Mouse (Mus musculus) neutrophil, adult 5-6 weeks (primary cell): ENCODE data around the gene Gpc2. TPM values are rescaled to one million over a fixed set of nuclear protein-coding genes. Genes with fewer than 3 reads are reported as not detected.
A peak's percentile ranks its signal among the peaks of the same experiment; 100 is the strongest.

Experiments used
- ATAC-seq: fragments of 151-379, 151-347 bp; 2 replicates; pipeline ENCODE4 v1.8.0; 2017; ENCODE audit warnings: mild to moderate bottlenecking, moderate TSS enrichment; ENCODE audit not compliant: insufficient number of reproducible peaks, poor library complexity, low FRiP score, severe bottlenecking; ENCODE audit errors: extremely low read depth
- total RNA-seq: library from RNA; stranded (forward); fragments of 200-1000 nt; gene quantifications from 2 replicates; pipeline ENCODE4 v1.2.3, GENCODE M21; 2017

Gene Gpc2
- 3.8 and 4.3 TPM in 2 replicates for total RNA-seq

DNA sequence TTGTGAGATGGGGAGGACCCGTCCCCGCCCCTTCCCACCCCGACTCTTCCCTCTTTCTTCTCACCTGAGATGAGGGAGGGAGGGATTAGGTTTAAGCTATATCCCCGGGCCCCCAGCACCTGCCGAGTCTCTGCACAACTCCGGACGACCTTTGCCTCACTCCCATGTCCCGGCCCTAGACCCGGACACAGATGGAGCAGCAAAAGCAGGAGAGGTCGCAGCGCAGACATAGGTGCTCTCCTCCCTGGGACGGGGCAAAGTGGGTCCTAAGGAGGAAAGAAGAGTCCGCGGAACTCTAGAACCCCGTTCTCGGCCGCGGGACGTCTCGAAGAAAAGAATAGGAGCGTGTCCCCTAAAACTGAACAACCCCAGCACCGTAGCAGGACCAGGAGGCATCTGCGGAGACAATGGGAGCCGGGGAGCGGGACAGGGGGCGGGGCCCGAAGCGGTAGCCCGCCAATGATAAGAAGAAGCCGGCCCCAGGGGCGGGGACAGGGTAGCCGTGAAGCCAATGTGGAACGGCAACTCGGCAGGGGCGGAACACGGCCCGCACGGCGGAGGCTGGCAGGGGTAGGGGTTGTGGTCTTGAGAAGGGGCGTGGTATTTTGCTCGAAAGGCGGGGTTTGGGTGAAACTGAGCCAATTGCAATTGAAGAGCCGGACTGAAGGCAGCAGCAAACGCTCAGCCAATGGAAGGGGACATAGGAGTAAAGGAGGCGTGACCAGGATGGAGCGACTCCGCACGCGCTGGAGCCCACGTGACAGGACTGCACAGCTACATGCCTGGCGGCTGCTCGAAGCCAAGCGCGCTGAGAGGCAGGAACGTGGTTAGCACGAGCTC lies at the start of gene Gpc2, which contains the start of the genes Gm43720 and Stag3:
Gene Gpc2, minus strand, starts transcription at position 421 of the 840 bp plus-strand sequence.
Gene Gm43720, minus strand, starts transcription at position 374 of the 840 bp plus-strand sequence.
Gene Stag3, plus strand, starts transcription at position 656 of the 840 bp plus-strand sequence.
- peak; percentile 92 for ATAC-seq

DNA sequence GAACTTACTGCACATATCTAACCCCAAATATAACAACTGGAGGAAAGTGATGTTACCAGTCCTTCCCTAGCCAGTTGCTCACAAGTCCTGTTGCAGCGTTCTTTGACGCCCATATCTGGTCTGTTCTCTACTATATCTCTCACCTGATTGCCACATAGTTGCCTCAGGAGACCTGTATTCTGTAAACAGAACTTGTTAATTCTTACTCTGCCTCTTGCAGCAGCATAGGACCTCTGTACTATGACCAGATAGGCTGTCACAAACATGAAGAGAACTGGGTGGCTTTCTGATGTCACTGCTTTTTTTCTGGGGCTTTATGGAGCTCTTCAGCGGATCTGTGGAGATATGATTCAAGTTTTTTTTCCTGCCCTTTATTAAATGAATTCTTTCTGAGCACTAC lies 33.0 kb upstream of the Gpc2 start:
- ATAC-seq: no peak

DNA sequence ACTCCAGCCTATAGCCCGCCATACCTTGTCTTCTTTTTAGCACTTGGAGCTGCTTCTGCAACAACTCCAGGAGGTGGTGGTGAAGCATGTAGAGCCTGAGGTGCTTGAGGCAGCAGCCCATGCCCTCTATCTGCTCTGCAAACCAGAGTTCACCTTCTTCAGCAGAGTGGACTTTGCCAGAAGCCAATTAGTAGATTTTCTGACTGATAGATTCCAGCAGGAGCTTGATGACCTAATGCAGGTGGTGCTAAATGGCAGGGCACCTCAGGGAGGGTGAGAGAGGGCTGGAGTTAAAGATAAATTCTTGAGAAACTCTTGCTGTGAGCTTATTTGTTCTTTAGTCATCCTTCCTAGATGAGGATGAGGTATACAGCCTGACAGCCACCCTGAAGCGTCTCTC lies 19.8 kb upstream of the Gpc2 start:
- ATAC-seq: no peak

DNA sequence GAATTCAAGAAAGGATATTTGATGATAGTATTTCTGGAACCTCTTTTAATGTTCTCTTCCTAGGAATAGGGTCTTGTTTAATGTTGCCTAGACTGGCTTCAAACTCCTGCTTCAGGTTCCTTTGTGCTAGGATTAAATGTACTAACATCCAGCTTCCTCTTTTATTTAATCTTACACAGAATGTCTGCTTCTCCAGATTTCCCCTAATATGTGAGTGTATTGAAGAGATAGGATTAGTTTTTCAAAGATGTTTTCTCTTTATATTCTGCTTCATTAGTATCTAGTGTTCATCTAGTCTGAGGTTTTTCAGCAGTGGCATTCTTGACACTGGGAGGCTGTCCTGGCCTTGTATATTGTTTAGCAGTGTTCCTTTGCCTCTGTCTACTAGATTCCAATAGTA lies 14.4 kb upstream of the Gpc2 start:
- ATAC-seq: no peak

GRCm38 (mm10) chr5:138291638-138292037 lies 11.8 kb upstream of the Gpc2 start:
- ATAC-seq: no peak

DNA sequence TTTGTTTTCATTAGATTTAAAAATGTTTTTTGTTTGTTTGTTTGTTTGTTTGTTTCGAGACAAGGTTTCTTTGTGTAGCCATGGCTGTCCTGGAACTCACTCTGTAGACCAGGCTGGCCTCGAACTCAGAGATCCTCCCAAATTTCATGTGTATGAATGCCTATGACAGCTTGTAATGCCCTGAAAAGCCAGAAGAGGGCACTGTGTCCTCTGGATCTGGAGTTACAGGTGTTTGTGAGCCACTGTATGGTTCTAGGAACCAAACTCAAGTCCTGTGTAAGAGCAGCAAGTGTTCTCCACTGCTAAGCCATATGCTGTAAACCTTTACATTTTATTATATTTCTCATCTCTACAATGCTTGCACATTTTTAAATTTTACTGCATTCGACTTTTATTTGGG lies 8.1 kb upstream of the Gpc2 start:
- no peak for ATAC-seq

GRCm38 (mm10) chr5:138283540-138283939 lies 3.7 kb upstream of the Gpc2 start:
- no peak for ATAC-seq

GRCm38 (mm10) chr5:138281798-138282197 lies 2.0 kb upstream of the Gpc2 start:
- no peak for ATAC-seq

- no peak for ATAC-seq
Observed at GRCm38 (mm10) chr5:138280829-138281228, 1.0 kb upstream of the Gpc2 start.

GRCm38 (mm10) chr5:138280425-138280768 lies 592 bp upstream of the Gpc2 start:
- no peak for ATAC-seq

DNA sequence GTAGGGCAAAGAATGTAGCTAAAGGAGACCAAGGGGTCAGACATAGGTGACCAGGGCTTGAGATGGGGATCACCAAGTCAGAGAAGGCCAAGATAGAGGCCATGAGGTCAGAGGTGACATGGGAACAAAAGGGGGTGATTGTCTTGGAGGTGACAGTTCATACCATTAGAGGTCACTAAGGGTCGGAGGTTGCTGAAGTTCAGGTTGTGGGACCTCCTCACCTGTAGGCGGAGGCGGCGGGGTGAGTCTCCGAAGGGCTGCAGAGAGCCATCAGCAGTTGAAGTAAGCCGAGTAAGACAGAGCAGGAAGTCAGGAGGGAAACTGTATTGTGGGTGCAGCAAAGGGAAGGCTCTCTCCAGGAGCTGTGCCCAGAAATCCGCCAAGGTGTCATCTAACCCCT lies 1.8 kb downstream of the Gpc2 start:
- no peak for ATAC-seq

- no peak for ATAC-seq
Observed at GRCm38 (mm10) chr5:138275216-138276050, 4.4 kb downstream of the Gpc2 start.

DNA sequence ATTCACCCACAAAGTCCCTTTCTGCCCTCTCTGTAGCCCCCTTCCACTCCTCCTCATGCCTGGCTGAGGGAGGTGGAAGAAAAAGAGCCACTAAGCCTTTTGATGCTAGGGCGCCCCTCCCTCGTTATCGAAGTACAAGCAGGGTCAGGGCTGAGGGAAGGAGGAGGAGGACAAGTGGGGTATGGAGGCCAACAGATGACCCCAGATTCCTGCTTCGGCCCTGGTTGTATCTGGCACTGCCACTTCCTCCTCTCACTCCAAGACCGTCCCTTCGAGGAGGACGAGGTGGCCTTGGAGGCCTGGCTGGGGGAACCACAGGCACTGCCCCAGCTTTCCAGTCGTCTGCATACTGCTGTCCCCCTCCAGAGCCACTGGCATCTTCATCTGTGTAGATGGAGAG lies 5.6 kb downstream of the Gpc2 start:
- no peak for ATAC-seq

GRCm38 (mm10) chr5:138272409-138272923 lies 7.3 kb downstream of the Gpc2 start, which contains the start of gene Gal3st4:
Gal3st4 (minus strand) TSS chr5:138272840.
- no peak for ATAC-seq

- no peak for ATAC-seq
Observed at GRCm38 (mm10) chr5:138271232-138271631, 8.6 kb downstream of the Gpc2 start.

GRCm38 (mm10) chr5:138268980-138269379 lies 10.8 kb downstream of the Gpc2 start:
- ATAC-seq: no peak

GRCm38 (mm10) chr5:138267114-138267513 lies 12.7 kb downstream of the Gpc2 start:
- ATAC-seq: no peak

DNA sequence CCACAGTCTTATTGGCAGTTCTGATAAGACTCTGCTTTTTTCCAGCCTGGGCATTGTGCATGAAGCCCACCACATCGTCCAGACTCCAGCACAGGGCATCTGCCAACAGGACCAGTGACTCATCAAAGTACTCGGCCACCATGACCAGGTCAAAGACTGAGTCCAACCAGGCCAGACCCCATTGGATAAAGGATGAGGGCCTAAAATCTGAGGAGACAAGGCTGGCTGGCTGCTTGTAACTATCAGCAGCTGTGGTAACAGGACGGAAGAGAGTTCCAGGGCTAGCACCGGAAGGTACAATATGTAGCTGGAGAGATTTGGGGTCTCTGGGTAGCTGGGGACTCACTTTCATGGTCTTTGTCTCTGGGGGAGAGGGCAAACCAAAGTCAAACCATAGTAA lies 14.1 kb downstream of the Gpc2 start:
- no peak for ATAC-seq

DNA sequence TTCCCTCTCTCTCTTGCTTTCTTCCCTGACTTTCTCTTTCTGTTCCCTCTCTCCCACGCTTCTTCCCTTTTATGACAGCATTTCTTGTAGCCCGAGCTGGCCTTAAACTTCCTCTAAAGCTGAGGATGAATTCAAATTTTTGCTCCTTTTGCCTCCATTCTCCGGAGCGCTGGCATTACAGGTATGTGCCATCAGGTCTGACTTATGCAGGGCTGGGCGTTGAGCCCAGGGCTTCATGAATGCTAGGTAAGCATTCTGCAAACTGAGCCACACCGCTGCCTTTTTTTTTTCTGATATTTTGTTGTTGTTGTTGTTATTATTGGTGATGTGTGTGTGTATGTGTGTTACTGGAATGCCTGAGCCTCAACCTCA lies 15.6 kb downstream of the Gpc2 start:
- no peak for ATAC-seq
